Mouse (Mus musculus): ENCODE data around the gene Zfp933.
"Not testable (repeated sequence)": the region's sequence is repeated elsewhere in the genome, so short reads cannot be mapped to it uniquely, and the experiment has no call there.

The Zfp933 gene

GRCm38 (mm10) chr4:147865651-147866050, 17.5 kb upstream of the Zfp933 start:
- no peak for DNase-seq (ENCODE audit: extremely low read depth, low read depth)

- no peak for DNase-seq (ENCODE audit: extremely low read depth, low read depth)
These were observed 13.9 kb upstream of the Zfp933 start for GRCm38 (mm10) chr4:147862051-147862450.

- no peak for DNase-seq (ENCODE audit: extremely low read depth, low read depth)
These were observed 2.6 kb upstream of the Zfp933 start for GRCm38 (mm10) chr4:147850776-147851175.

GRCm38 (mm10) chr4:147848584-147848991, 422 bp upstream of the Zfp933 start:
- no peak for DNase-seq (ENCODE audit: extremely low read depth, low read depth)

- DNase-seq (ENCODE audit: extremely low read depth, low read depth) = no peak
These were observed 5.3 kb downstream of the Zfp933 start for GRCm38 (mm10) chr4:147842871-147843270.

GRCm38 (mm10) chr4:147839282-147839681, 8.9 kb downstream of the Zfp933 start:
- DNase-seq (ENCODE audit: extremely low read depth, low read depth) = not testable (repeated sequence)

GRCm38 (mm10) chr4:147824389-147824788, 23.8 kb downstream of the Zfp933 start:
- no peak for DNase-seq (ENCODE audit: extremely low read depth, low read depth)

- DNase-seq (ENCODE audit: extremely low read depth, low read depth) = not testable (repeated sequence)
These were observed 26.8 kb downstream of the Zfp933 start for GRCm38 (mm10) chr4:147821414-147821813.

- DNase-seq (ENCODE audit: extremely low read depth, low read depth) = not testable (repeated sequence)
These were observed 28.5 kb downstream of the Zfp933 start for GRCm38 (mm10) chr4:147819659-147820058.

GRCm38 (mm10) chr4:147814592-147815167, 33.5 kb downstream of the Zfp933 start:
- DNase-seq (ENCODE audit: extremely low read depth, low read depth) = peak; percentile 43

GRCm38 (mm10) chr4:147813249-147813765, 34.9 kb downstream of the Zfp933 start:
- DNase-seq (ENCODE audit: extremely low read depth, low read depth) = no peak

GRCm38 (mm10) chr4:147809966-147810304, 38.2 kb downstream of the Zfp933 start:
- not testable (repeated sequence) for DNase-seq (ENCODE audit: extremely low read depth, low read depth)

GRCm38 (mm10) chr4:147809292-147809965, 38.7 kb downstream of the Zfp933 start, which contains the start of gene Zfp984:
Gene Zfp984, minus strand, starts transcription at chr4:147809788.
- DNase-seq (ENCODE audit: extremely low read depth, low read depth) = not testable (repeated sequence)

GRCm38 (mm10) chr4:147808483-147808882, 39.7 kb downstream of the Zfp933 start:
- not testable (repeated sequence) for DNase-seq (ENCODE audit: extremely low read depth, low read depth)

- DNase-seq (ENCODE audit: extremely low read depth, low read depth) = not testable (repeated sequence)
These were observed 52.9 kb downstream of the Zfp933 start for GRCm38 (mm10) chr4:147795308-147795707.

GRCm38 (mm10) chr4:147794026-147794665, 54.0 kb downstream of the Zfp933 start:
- not testable (repeated sequence) for DNase-seq (ENCODE audit: extremely low read depth, low read depth)

- not testable (repeated sequence) for DNase-seq (ENCODE audit: extremely low read depth, low read depth)
These were observed 54.7 kb downstream of the Zfp933 start for GRCm38 (mm10) chr4:147793390-147793916.

- DNase-seq (ENCODE audit: extremely low read depth, low read depth) = not testable (repeated sequence)
These were observed 56.4 kb downstream of the Zfp933 start for GRCm38 (mm10) chr4:147791729-147792128.

All from MEL-GATA-1-ER (cell line).